Mouse (Mus musculus): ENCODE data around the gene Kat2b.
"Not testable (repeated sequence)": the region's sequence is repeated elsewhere in the genome, so short reads cannot be mapped to it uniquely, and the experiment has no call there.

Kat2b gene

DNA sequence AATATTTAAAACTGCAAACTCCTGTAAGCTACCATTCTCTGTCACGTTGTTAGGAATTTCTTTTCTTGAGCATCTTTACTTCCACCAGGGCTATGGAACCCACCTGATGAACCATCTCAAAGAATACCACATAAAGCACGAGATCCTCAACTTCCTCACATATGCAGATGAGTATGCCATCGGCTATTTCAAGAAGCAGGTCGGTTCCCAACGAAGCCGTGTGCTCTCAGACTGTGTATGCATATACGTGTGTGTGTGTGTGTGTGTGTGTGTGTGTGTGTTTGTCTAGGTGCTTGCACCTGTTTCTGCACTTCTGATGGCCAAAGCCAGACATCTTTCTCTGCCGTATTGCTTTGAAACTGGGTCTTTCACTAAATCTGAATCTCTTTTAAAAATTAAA is 92.6 kb downstream of the Kat2b start:
- no peak for DNase-seq (ENCODE audit: low read depth, low spot score)

DNA sequence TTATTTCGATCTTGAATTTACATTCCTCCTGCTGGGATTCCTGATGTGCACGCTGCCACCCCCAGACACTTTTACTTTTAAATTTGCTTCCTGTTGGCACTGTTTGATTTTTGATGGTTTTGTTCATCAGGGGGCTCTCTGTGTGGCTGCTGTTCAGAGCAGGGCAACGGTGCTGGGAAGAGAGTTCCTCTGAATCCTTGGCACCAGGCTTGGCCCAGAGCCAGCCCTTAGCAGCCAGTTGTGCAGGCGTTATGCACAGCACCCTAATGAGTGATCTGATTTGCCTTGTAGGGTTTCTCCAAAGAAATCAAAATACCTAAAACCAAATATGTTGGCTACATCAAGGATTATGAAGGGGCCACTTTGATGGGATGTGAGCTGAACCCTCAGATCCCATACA is 93.1 kb downstream of the Kat2b start:
- DNase-seq (ENCODE audit: low read depth, low spot score), result no peak

DNA sequence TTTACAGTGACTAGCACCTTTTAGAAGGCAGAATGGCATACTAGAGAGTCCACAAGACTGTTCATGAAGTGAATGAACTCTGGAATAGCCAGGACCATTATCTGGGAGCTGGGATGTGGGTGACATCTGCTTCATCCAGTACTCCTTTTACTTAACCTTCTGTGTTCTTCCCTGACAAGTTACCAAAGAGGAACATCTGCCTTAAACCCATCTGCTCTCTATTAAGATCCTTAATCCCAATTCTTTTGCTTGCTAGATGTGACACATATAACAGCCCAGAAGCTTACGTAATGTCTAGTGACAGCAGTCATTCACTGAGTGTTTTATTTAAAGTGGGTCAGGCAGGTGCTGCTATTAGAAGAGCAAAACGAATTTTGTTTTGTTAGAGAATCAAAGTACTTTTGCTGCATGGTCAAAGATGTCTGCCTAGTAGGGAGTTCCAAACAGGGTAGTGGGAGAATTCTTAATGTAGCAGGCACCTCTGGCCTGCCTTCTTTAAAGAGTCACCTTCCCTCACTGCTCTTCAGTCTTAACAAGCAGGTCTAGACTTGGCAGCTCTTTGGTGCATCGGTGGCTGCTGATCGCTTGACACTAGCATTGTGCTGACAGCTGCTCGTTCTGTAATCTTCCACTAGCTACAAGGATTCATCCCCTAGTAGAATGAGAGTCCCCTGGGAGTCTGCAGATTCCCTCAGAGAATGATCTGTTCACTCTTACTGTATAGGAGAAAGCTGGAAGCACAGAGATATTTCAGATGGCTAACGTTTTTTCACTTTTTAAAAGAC is 94.6 kb downstream of the Kat2b start:
- DNase-seq (ENCODE audit: low read depth, low spot score), result no peak

DNA sequence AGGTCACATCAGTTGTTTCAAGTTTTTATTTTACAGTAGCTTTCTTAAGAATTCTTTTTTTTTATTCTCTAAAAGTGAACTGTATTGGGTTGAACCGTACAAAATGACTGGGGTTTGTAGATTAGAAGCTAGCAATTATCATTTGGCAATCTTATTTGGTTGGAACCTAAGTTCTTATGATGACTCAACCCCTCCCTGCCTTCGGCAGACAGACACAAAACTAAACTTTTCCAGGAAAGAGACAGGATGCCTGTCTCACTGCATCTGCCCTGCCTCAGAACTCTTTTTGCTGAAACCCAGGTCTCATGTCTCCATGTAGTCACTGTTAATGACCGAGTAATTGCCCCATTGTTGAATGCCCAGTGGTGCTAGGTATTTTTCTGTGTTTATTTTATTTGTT is 97.6 kb downstream of the Kat2b start:
- no peak for DNase-seq (ENCODE audit: low read depth, low spot score)

DNA sequence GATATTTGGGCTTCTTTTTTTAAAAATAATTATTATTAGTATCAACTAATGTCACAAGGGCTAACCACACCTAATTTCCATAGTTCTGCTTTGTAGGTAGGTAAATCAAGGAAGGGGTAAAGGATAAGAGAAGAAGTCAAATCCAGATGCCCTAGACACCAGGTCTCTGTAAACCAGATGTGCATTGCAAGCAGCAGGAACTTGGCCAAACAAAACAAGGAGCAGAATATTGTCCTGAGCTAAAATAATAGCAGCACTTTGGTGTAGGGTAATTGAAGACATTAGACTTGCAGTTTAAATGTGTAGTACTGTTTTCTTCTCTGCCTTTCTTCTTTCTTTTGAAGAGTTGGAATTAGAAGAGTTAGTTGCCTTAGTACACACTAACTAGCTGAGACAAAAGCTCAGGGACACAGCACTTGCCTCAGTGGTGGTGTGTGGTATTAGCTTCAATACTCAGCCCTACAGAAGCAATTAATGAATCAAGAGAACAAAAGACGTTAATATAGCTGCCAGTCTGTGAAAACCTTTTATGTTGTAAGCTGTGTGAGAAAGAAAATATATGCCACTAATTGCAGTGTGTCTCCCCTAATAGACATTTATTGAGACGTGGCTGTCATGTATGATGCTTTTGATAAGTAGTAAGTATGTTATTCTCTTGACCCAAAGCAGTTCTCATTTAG is 98.2 kb downstream of the Kat2b start:
- DNase-seq (ENCODE audit: low read depth, low spot score), result no peak

DNA sequence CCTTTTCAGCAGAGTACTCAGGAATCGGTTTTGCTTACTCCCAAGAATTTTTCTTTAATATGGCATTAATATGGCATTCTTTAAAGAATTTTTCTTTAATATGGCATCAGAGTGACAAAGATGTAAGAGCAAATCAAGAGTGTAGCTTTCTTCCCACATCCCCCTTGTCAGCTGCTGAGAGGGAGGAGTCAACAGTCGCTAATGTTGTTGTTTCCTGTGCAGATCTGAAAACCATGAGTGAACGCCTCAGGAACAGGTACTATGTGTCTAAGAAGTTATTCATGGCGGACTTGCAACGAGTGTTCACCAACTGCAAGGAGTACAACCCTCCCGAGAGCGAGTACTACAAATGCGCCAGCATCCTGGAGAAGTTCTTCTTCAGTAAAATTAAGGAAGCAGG is 103.8 kb downstream of the Kat2b start:
- DNase-seq (ENCODE audit: low read depth, low spot score), result no peak

DNA sequence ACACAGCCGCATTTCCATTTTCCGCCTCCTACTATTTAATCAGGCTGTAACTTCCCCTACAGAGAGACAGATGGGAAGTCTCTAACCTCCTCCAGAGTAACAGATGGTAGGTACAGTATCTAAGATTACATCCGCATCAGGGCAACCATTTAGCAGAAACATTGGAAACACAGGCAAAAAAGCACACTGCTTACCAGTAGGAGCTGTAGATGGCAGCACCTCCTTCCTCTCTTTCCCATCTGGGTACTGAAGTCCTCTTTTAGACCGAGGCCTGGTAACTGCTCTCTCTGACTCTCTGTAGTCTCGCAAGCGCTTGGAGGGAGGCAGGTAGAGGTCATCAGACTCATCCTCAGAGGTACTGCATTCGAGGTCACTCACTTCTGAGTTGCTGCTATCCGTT is 112.1 kb downstream of the Kat2b start:
- peak; percentile 68 for DNase-seq (ENCODE audit: low read depth, low spot score)

- DNase-seq (ENCODE audit: low read depth, low spot score), result no peak
Observed at GRCm38 (mm10) chr17:53688321-53688720, 121.7 kb downstream of the Kat2b start.

GRCm38 (mm10) chr17:53688877-53689802 is 122.5 kb downstream of the Kat2b start, which contains the start of gene Sgo1:
Gene Sgo1 (minus strand): TSS chr17:53689333.
- DNase-seq (ENCODE audit: low read depth, low spot score), result peak; percentile 99

GRCm38 (mm10) chr17:53689946-53690345 is 123.3 kb downstream of the Kat2b start:
- DNase-seq (ENCODE audit: low read depth, low spot score), result no peak

GRCm38 (mm10) chr17:53694039-53694438 is 127.4 kb downstream of the Kat2b start:
- peak; percentile 69 for DNase-seq (ENCODE audit: low read depth, low spot score)

GRCm38 (mm10) chr17:53697521-53697920 is 130.9 kb downstream of the Kat2b start:
- DNase-seq (ENCODE audit: low read depth, low spot score), result peak; percentile 59

DNA sequence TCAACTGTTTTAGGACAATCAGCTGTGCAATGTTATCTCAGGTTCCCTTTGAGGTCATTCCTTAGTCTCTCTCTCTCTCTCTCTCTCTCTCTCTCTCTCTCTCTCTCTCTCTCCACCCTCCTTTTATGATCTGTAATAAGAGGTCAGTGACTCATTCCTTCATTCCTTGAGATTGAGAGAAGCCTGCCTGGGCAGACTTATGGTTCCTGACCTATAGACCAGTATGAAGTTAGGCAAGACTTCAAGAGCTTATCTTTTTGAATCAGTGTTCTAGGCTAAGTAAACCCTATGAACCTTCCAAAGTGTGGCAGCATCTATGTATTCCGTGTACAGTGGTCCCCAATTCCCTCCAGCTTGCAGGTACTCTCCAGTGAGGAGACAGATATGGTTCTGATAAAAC is 147.8 kb downstream of the Kat2b start:
- no peak for DNase-seq (ENCODE audit: low read depth, low spot score)

GRCm38 (mm10) chr17:53715161-53715560 is 148.5 kb downstream of the Kat2b start:
- DNase-seq (ENCODE audit: low read depth, low spot score), result not testable (repeated sequence)

GRCm38 (mm10) chr17:53718474-53718873 is 151.8 kb downstream of the Kat2b start:
- no peak for DNase-seq (ENCODE audit: low read depth, low spot score)

- not testable (repeated sequence) for DNase-seq (ENCODE audit: low read depth, low spot score)
Observed at GRCm38 (mm10) chr17:53718916-53719315, 152.3 kb downstream of the Kat2b start.
